11 mouse cellular contexts compared by ENCODE assay signal in genomic region chr11:52433076-52433796, GRCm38 (mm10). TPM values are rescaled to one million over a fixed set of nuclear protein-coding genes. Genes with fewer than 3 reads are reported as not detected.
DNase-seq lines count a peak whose midpoint lies in the region; ATAC-seq lines count a peak whose summit lies in the region.
"Had no signal": no experiment of that assay in that cellular context is flagged by ENCODE, and none has a peak within 500 bp of the region (broad histone marks: within the 10 kb centered on the region; RNA-seq: fewer than 3 reads in every experiment).

No protein-coding gene starts in this region.

- H3K4me1 ChIP-seq in lung, embryonic 15.5 days = no peaks in the 10 kb centered on the region

- no peak overlapping the region for H3K4me2 ChIP-seq in lung, embryonic 15.5 days
- H3K4me2 ChIP-seq: kidney, embryonic 15.5 days had no signal

- no peak overlapping the region for H3K27ac ChIP-seq in lung, embryonic 15.5 days
- H3K27ac ChIP-seq: hindbrain, embryonic 10.5 days; kidney, embryonic 15.5 days had no signal

- WGBS in lung, embryonic 15.5 days = 50% methylated on average over 8 of the region's 8 CpGs

- peak; percentile 51; the same call in 1 of the 2 replicates for ATAC-seq in lung, embryonic 15.5 days (ENCODE audit: borderline replicate concordance, extremely low read depth, low FRiP score, low TSS enrichment)

- H3K9me3 ChIP-seq in lung, embryonic 15.5 days = no peaks in the 10 kb centered on the region
- H3K9me3 ChIP-seq: hindbrain, embryonic 10.5 days; kidney, embryonic 15.5 days had no signal

- intact Hi-C loops in heart, postnatal 14 days (cut with DNase I) = no loop called here

- DNase-seq in heart, postnatal 14 days = peak; percentile 25 to 52
- no peak for DNase-seq in heart, adult 9 months (ENCODE audit: low spot score in 2 of 2)
- DNase-seq in right cerebral cortex, adult 2 months (ENCODE audit: low spot score in 2 of 2) = peak; percentile 63 to 64
- no peak for DNase-seq in right cerebral cortex, postnatal 10 days (ENCODE audit: low spot score in 2 of 2)
- DNase-seq in cerebellum, postnatal 14 days = no peak
- no peak for DNase-seq in layer of hippocampus, adult 11-12 months (ENCODE audit: low spot score)
- DNase-seq: cerebellum, adult 9-10 months; gastrocnemius, postnatal 25 days had no signal

- no peaks in the 10 kb centered on the region for H3K36me3 ChIP-seq in lung, embryonic 15.5 days
- H3K36me3 ChIP-seq: hindbrain, embryonic 10.5 days; kidney, embryonic 15.5 days had no signal

- no peak overlapping the region for H3K9ac ChIP-seq in lung, embryonic 15.5 days
- H3K9ac ChIP-seq: kidney, embryonic 15.5 days had no signal

- H3K4me3 ChIP-seq in lung, embryonic 15.5 days = no peak overlapping the region
- H3K4me3 ChIP-seq: hindbrain, embryonic 10.5 days; kidney, embryonic 15.5 days had no signal

- H3K27me3 ChIP-seq in lung, embryonic 15.5 days = no peaks in the 10 kb centered on the region

RNA-seq across cellular contexts. Expression of gene 9530068E07Rik, which starts 37.0 kb away (rescaled TPM):
- total RNA-seq in heart, postnatal 14 days (2021) = 10 to 100 TPM; 87.6 to 89.3 TPM
- polyA plus RNA-seq in lung, embryonic 15.5 days (2015; fragmentation: Nextera tagmentation; extraction: Ambion mirVana) = 221 and 224 TPM in 2 replicates

Comparison
In these comparisons a context has a peak if more than half of its experiments do, and no peak if none do; other contexts are left out.
1. DNase-seq: peak in heart, postnatal 14 days (2 of 2) and right cerebral cortex, adult 2 months (2 of 2); none in heart, adult 9 months (0 of 2), right cerebral cortex, postnatal 10 days (0 of 2), cerebellum, postnatal 14 days (0 of 2) and layer of hippocampus, adult 11-12 months (single experiment).